Mouse (Mus musculus) adrenal gland, adult 10 weeks (tissue): ENCODE data around the gene Tmprss12. TPM values are rescaled to one million over a fixed set of nuclear protein-coding genes. Genes with fewer than 3 reads are reported as not detected.

Experiments used
- polyA plus RNA-seq: library from polyadenylated mRNA; stranded (reverse); fragments of 350-450 nt; fragmentation: Illumina TruSeq; extraction: RNeasy Lipid Tissue Mini Kit (QIAGEN cat#74804); gene quantifications from one replicate; pipeline ENCODE4 v1.2.3, GENCODE M21; 2014; ENCODE audit warnings: low read depth, low replicate concordance

Tmprss12 gene
- not detected for polyA plus RNA-seq

GRCm38 (mm10) chr15:100280626-100281025 lies at the start of gene Tmprss12:
Tmprss12 (plus strand) TSS chr15:100280837.

DNA sequence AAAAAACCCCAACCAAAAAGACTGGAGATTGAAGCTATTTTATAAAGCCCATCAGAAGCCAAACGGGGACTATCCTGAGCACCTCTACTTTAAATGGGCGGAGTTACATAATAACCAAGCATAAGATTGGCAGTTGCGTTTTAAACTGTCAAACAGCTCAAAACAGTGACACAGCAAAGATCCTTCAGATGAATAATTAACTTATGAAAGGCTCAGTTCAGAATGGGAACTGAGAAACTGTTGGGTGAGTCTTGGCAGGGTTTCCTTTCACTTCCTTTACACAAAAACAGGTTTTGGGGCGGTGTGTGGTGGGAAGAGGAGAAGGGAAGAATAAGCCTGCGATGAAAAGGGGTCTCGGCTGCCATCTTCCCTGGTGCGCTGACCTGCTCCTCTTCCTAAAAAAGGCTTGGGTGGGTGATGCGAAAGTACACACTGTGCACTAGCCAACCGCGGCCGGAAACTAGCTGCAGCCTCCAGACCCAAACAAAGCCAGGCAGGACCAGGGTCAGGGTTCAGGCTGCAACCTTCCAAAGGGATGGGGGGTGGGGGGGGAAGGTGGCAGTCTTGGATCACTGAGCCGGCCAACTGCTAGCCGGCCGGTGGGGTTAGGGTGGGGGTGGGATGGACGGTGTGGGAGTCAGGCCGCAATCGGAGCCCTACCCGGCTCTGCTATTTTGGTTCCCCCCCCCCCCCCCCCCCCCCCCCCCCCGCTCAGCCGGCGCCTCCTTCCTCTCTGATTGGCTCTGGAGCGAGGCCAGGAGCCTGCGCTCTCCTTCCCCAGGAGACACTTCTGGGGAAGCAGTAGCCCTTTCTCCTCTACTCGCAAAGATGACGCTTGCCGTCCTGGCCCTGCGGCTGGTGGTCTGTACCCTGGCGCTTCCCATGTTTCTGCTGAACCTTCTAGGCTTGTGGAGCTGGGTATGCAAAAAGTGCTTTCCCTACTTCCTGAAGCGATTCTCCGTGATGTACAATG lies 23.7 kb downstream of the Tmprss12 start, which contains the start of gene Mettl7a1:
Mettl7a1 (plus strand) TSS at position 122 of the 973 bp plus-strand sequence.

GRCm38 (mm10) chr15:100334629-100335028 lies 54.0 kb downstream of the Tmprss12 start, which contains the start of gene Mettl7a3:
Mettl7a3 (plus strand) TSS chr15:100334929.

Other genes starting within 250 kb of the Tmprss12 start
- gene Dip2b, start 242.2 kb upstream of the Tmprss12 start, polyA plus RNA-seq, result 4.0 TPM
- gene Atf1, start 53.0 kb upstream of the Tmprss12 start, polyA plus RNA-seq, result 115 TPM
- 155 TPM for gene Mettl7a1, start 23.3 kb downstream of the Tmprss12 start, polyA plus RNA-seq
- not detected for gene Mettl7a3, start 54.1 kb downstream of the Tmprss12 start, polyA plus RNA-seq
- gene Methig1, start 72.3 kb downstream of the Tmprss12 start, polyA plus RNA-seq, result not detected
- gene Mettl7a2, start 72.4 kb downstream of the Tmprss12 start, polyA plus RNA-seq, result not detected
- gene Higd1c, start 83.7 kb downstream of the Tmprss12 start, polyA plus RNA-seq, result not detected
- gene Gm5475, start 141.3 kb downstream of the Tmprss12 start, polyA plus RNA-seq, result not detected
- 18.3 TPM for gene Slc11a2, start 144.2 kb downstream of the Tmprss12 start, polyA plus RNA-seq
- gene Letmd1, start 188.2 kb downstream of the Tmprss12 start, polyA plus RNA-seq, result 57.9 TPM
- 3.6 TPM for gene Csrnp2, start 214.7 kb downstream of the Tmprss12 start, polyA plus RNA-seq